Mouse (Mus musculus) stomach, embryonic 16.5 days (tissue): Measurements from ENCODE around the gene Gabrb1. TPM values are rescaled to one million over a fixed set of nuclear protein-coding genes. Genes with fewer than 3 reads are reported as not detected.
"Not testable (repeated sequence)": the region's sequence is repeated elsewhere in the genome, so short reads cannot be mapped to it uniquely, and the experiment has no call there.

Source experiments
- ATAC-seq: fragments of 200-750 bp; cut with Nextera tagmentation; 2 replicates; pipeline ENCODE4 v1.8.0; 2017; ENCODE audit warnings: moderate number of reproducible peaks, moderate TSS enrichment; ENCODE audit not compliant: insufficient read depth, low FRiP score
- H3K27ac ChIP-seq: fragments of 300-500 bp; sonication (generic); 2 replicates; pipeline ENCODE4 v1.5.1; 2014; ENCODE audit warnings: low read length
- H3K27me3 ChIP-seq: fragments of 300-500 bp; sonication (generic); 2 replicates; pipeline ENCODE4 v1.6.1; 2014; ENCODE audit warnings: low read length, control low read depth, mixed read lengths; ENCODE audit not compliant: control insufficient read depth, insufficient read depth
- H3K36me3 ChIP-seq: fragments of 300-500 bp; sonication (generic); 2 replicates; pipeline ENCODE4 v1.6.1; 2014; ENCODE audit warnings: low read length; ENCODE audit not compliant: control insufficient read depth, insufficient read depth
- H3K4me1 ChIP-seq: fragments of 300-500 bp; sonication (generic); 2 replicates; pipeline ENCODE4 v1.6.1; 2014; ENCODE audit warnings: low read length, control low read depth, mixed read lengths; ENCODE audit not compliant: control insufficient read depth, insufficient read depth
- H3K4me2 ChIP-seq: fragments of 300-500 bp; sonication (generic); 2 replicates; pipeline ENCODE4 v1.6.1; 2014; ENCODE audit warnings: low read depth, low read length, mixed read lengths
- H3K4me3 ChIP-seq: fragments of 300-500 bp; sonication (generic); replicated peaks from 2 replicates; pipeline ENCODE4 v1.5.1; 2014; ENCODE audit warnings: mild to moderate bottlenecking, low read length
- H3K9ac ChIP-seq: fragments of 300-500 bp; sonication (generic); 2 replicates; pipeline ENCODE4 v1.6.1; 2014; ENCODE audit warnings: low read length
- H3K9me3 ChIP-seq: fragments of 300-500 bp; sonication (generic); replicated peaks from 2 replicates; pipeline ENCODE4 v1.6.1; 2016; ENCODE audit warnings: low read length, control low read depth; ENCODE audit not compliant: control insufficient read depth
- WGBS: fragments of 180-500 bp; shearing (Covaris S2); extraction: QIAGEN DNeasy Blood & Tissue Kit; methylation state at CpG from one replicate; pipeline ENCODE4 v1.1.7; 2014; 5-methylcytosine and 5-hydroxymethylcytosine counted together
- polyA plus RNA-seq: library from polyadenylated mRNA; unstranded; fragments of >200 nt; fragmentation: Nextera tagmentation; extraction: Ambion mirVana; gene quantifications from 2 replicates; pipeline ENCODE4 v1.2.1, GENCODE M21; 2015

The Gabrb1 gene
- polyA plus RNA-seq, 1 experiment from 2014 or later: 0.92 TPM

GRCm38 (mm10) chr5:72036954-72037353 is 379.0 kb downstream of the Gabrb1 start:
- no peak overlapping the region for H3K4me3 ChIP-seq
- no peak overlapping the region for H3K27ac ChIP-seq
- H3K4me2 ChIP-seq: no peak overlapping the region
- H3K4me1 ChIP-seq: no peaks in the 10 kb centered on the region
- ATAC-seq: no peak
- H3K27me3 ChIP-seq: no peaks in the 10 kb centered on the region
- no peaks in the 10 kb centered on the region for H3K36me3 ChIP-seq
- H3K9ac ChIP-seq: no peak overlapping the region
- H3K9me3 ChIP-seq: no peaks in the 10 kb centered on the region

GRCm38 (mm10) chr5:72043226-72044151 is 385.6 kb downstream of the Gabrb1 start:
- H3K9me3 ChIP-seq: no peaks in the 10 kb centered on the region
- no peaks in the 10 kb centered on the region for H3K36me3 ChIP-seq
- ATAC-seq: no peak
- no peaks in the 10 kb centered on the region for H3K4me1 ChIP-seq
- no peak overlapping the region for H3K4me3 ChIP-seq
- WGBS: 54% methylated on average over 12 of the region's 12 CpGs
- H3K4me2 ChIP-seq: no peak overlapping the region
- H3K27ac ChIP-seq: no peak overlapping the region
- H3K9ac ChIP-seq: no peak overlapping the region
- H3K27me3 ChIP-seq: no peaks in the 10 kb centered on the region

GRCm38 (mm10) chr5:72046261-72046660 is 388.3 kb downstream of the Gabrb1 start:
- H3K4me1 ChIP-seq: no peaks in the 10 kb centered on the region
- no peak for ATAC-seq
- 77% methylated on average over 2 of the region's 2 CpGs for WGBS
- no peak overlapping the region for H3K4me3 ChIP-seq
- H3K9ac ChIP-seq: no peak overlapping the region
- no peaks in the 10 kb centered on the region for H3K27me3 ChIP-seq
- no peaks in the 10 kb centered on the region for H3K36me3 ChIP-seq
- no peak overlapping the region for H3K27ac ChIP-seq
- no peaks in the 10 kb centered on the region for H3K9me3 ChIP-seq
- H3K4me2 ChIP-seq: no peak overlapping the region

GRCm38 (mm10) chr5:72064079-72064478 is 406.2 kb downstream of the Gabrb1 start:
- H3K9ac ChIP-seq: no peak overlapping the region
- no peak overlapping the region for H3K27ac ChIP-seq
- no peaks in the 10 kb centered on the region for H3K9me3 ChIP-seq
- WGBS: 52% methylated on average over 1 of the region's 1 CpGs
- no peaks in the 10 kb centered on the region for H3K36me3 ChIP-seq
- H3K4me2 ChIP-seq: no peak overlapping the region
- H3K4me3 ChIP-seq: no peak overlapping the region
- H3K27me3 ChIP-seq: no peaks in the 10 kb centered on the region
- no peak for ATAC-seq
- H3K4me1 ChIP-seq: no peaks in the 10 kb centered on the region

GRCm38 (mm10) chr5:72068826-72069225 is 410.9 kb downstream of the Gabrb1 start:
- no peak overlapping the region for H3K4me3 ChIP-seq
- no peaks in the 10 kb centered on the region for H3K36me3 ChIP-seq
- no peaks in the 10 kb centered on the region for H3K4me1 ChIP-seq
- no peaks in the 10 kb centered on the region for H3K9me3 ChIP-seq
- H3K4me2 ChIP-seq: no peak overlapping the region
- WGBS: 65% methylated on average over 6 of the region's 6 CpGs
- H3K27me3 ChIP-seq: no peaks in the 10 kb centered on the region
- no peak overlapping the region for H3K27ac ChIP-seq
- no peak overlapping the region for H3K9ac ChIP-seq
- no peak for ATAC-seq

- not testable (repeated sequence) for H3K4me1 ChIP-seq, H3K36me3 ChIP-seq, ATAC-seq, H3K9ac ChIP-seq, H3K27me3 ChIP-seq, H3K9me3 ChIP-seq, H3K4me2 ChIP-seq, H3K27ac ChIP-seq, H3K4me3 ChIP-seq
- WGBS: 85% methylated on average over 7 of the region's 7 CpGs
These were observed 411.5 kb downstream of the Gabrb1 start for GRCm38 (mm10) chr5:72069398-72069797.

GRCm38 (mm10) chr5:72076781-72077180 is 418.9 kb downstream of the Gabrb1 start:
- H3K4me1 ChIP-seq: no peaks in the 10 kb centered on the region
- H3K36me3 ChIP-seq: no peaks in the 10 kb centered on the region
- H3K9me3 ChIP-seq: no peaks in the 10 kb centered on the region
- H3K4me2 ChIP-seq: no peak overlapping the region
- no peak overlapping the region for H3K9ac ChIP-seq
- H3K4me3 ChIP-seq: no peak overlapping the region
- 86% methylated on average over 6 of the region's 6 CpGs for WGBS
- no peak overlapping the region for H3K27ac ChIP-seq
- no peaks in the 10 kb centered on the region for H3K27me3 ChIP-seq
- no peak for ATAC-seq

GRCm38 (mm10) chr5:72086518-72086917 is 428.6 kb downstream of the Gabrb1 start:
- Histone ChIP-seq H3K4me3 (no peak overlapping the region), H3K9ac (no peak overlapping the region), H3K4me2 (no peak overlapping the region), H3K9me3 (no peaks in the 10 kb centered on the region), H3K27me3 (no peaks in the 10 kb centered on the region), H3K4me1 (no peaks in the 10 kb centered on the region), H3K36me3 (no peaks in the 10 kb centered on the region), H3K27ac (no peak overlapping the region)
- no peak for ATAC-seq
- 95% methylated on average over 1 of the region's 1 CpGs for WGBS

GRCm38 (mm10) chr5:72094582-72094981 is 436.7 kb downstream of the Gabrb1 start:
- Histone ChIP-seq H3K4me2 (no peak overlapping the region), H3K36me3 (no peaks in the 10 kb centered on the region), H3K27me3 (no peaks in the 10 kb centered on the region), H3K27ac (no peak overlapping the region), H3K9me3 (no peaks in the 10 kb centered on the region), H3K4me1 (no peaks in the 10 kb centered on the region), H3K4me3 (no peak overlapping the region), H3K9ac (no peak overlapping the region)
- WGBS: 46% methylated on average over 7 of the region's 7 CpGs
- no peak for ATAC-seq
